In genomic region chr1:86434439-86435201, GRCm38 (mm10) we compare ENCODE assay signal across 7 mouse cellular contexts. TPM values are rescaled to one million over a fixed set of nuclear protein-coding genes. Genes with fewer than 3 reads are reported as not detected.
DNase-seq lines count a peak whose midpoint lies in the region; ATAC-seq lines count a peak whose summit lies in the region.

No protein-coding gene starts in this region.

- H3K36me3 ChIP-seq in embryonic facial prominence, embryonic 10.5 days (replicated peaks), result no peaks in the 10 kb centered on the region
- no peaks in the 10 kb centered on the region for H3K36me3 ChIP-seq in limb, embryonic 11.5 days (ENCODE audit: control insufficient read depth, insufficient read depth, low read length)
- no peaks in the 10 kb centered on the region for H3K36me3 ChIP-seq in midbrain, embryonic 14.5 days (ENCODE audit: control insufficient read depth, insufficient read depth, low read length)

- H3K27ac ChIP-seq in embryonic facial prominence, embryonic 10.5 days (replicated peaks), result peak overlapping the region; percentile 99
- peak overlapping the region; percentile 94 for H3K27ac ChIP-seq in limb, embryonic 11.5 days (replicated peaks; ENCODE audit: low read depth, low read length)
- peak overlapping the region; percentile 98 for H3K27ac ChIP-seq in midbrain, embryonic 14.5 days (replicated peaks; ENCODE audit: low read depth, low read length)

- H3K4me1 ChIP-seq in embryonic facial prominence, embryonic 10.5 days, result peaks cover 52% of the 10 kb centered on the region
- H3K4me1 ChIP-seq in limb, embryonic 11.5 days (ENCODE audit: control insufficient read depth, insufficient read depth, low read length), result peaks cover 10% of the 10 kb centered on the region
- peaks cover 26% of the 10 kb centered on the region for H3K4me1 ChIP-seq in midbrain, embryonic 14.5 days (ENCODE audit: control insufficient read depth, insufficient read depth, low read length)

- 4% methylated on average over 46 of the region's 46 CpGs for WGBS in embryonic facial prominence, embryonic 10.5 days
- 5% methylated on average over 41 of the region's 46 CpGs for WGBS in limb, embryonic 11.5 days
- 2% methylated on average over 46 of the region's 46 CpGs for WGBS in midbrain, embryonic 14.5 days

- H3K9me3 ChIP-seq in embryonic facial prominence, embryonic 10.5 days, result no peaks in the 10 kb centered on the region
- no peaks in the 10 kb centered on the region for H3K9me3 ChIP-seq in limb, embryonic 11.5 days (ENCODE audit: control insufficient read depth, low read length)
- no peaks in the 10 kb centered on the region for H3K9me3 ChIP-seq in midbrain, embryonic 14.5 days (ENCODE audit: control insufficient read depth, low read length)

- H3K27me3 ChIP-seq in embryonic facial prominence, embryonic 10.5 days (replicated peaks; ENCODE audit: low read depth, poor library complexity, severe bottlenecking), result peaks cover 11% of the 10 kb centered on the region; the same call in 1 of the 2 replicates
- no peaks in the 10 kb centered on the region for H3K27me3 ChIP-seq in limb, embryonic 11.5 days (ENCODE audit: control insufficient read depth, insufficient read depth, low read length)
- H3K27me3 ChIP-seq in midbrain, embryonic 14.5 days (ENCODE audit: control insufficient read depth, insufficient read depth, low read length), result no peaks in the 10 kb centered on the region

- peak; percentile 91 for ATAC-seq in limb, embryonic 11.5 days (ENCODE audit: insufficient number of reproducible peaks, low FRiP score, low TSS enrichment, low read depth)
- ATAC-seq in midbrain, embryonic 14.5 days (ENCODE audit: low FRiP score, low TSS enrichment), result peak; percentile 91

- peak overlapping the region; percentile 71 for H3K4me3 ChIP-seq in embryonic facial prominence, embryonic 10.5 days
- peak overlapping the region; percentile 38 for H3K4me3 ChIP-seq in limb, embryonic 11.5 days (ENCODE audit: low read depth, low read length)
- peak overlapping the region; percentile 43 for H3K4me3 ChIP-seq in midbrain, embryonic 14.5 days (replicated peaks; ENCODE audit: low read depth, low read length)

- DNase-seq in adrenal gland, postnatal 10 days, result peak; percentile 99
- peak; percentile 100 for DNase-seq in embryonic facial prominence, embryonic 10.5 days (ENCODE audit: low spot score)
- DNase-seq in heart, adult 11 months, result peak; percentile 100
- DNase-seq in kidney, adult 18-20 months, result peak; percentile 99
- peak; percentile 100 for DNase-seq in limb, embryonic 11.5 days (ENCODE audit: low spot score)
- peak; percentile 99 for DNase-seq in midbrain, embryonic 14.5 days
- DNase-seq in spleen, adult 18-20 months, result peak; percentile 99

- H3K4me2 ChIP-seq in limb, embryonic 11.5 days (ENCODE audit: low read depth, severe bottlenecking), result peak overlapping the region; percentile 84
- H3K4me2 ChIP-seq in midbrain, embryonic 14.5 days (ENCODE audit: low read length), result peak overlapping the region; percentile 77

- peak overlapping the region; percentile 90 for H3K9ac ChIP-seq in limb, embryonic 11.5 days (ENCODE audit: low read length)
- peak overlapping the region; percentile 73 for H3K9ac ChIP-seq in midbrain, embryonic 14.5 days (replicated peaks; ENCODE audit: low read length)

RNA-seq across cellular contexts. Expression of gene Tex44, which starts 8.5 kb away (rescaled TPM):
- total RNA-seq in adrenal gland, postnatal 10 days (2021), result not detected
- polyA plus RNA-seq in embryonic facial prominence, embryonic 10.5 days (2016; fragmentation: Nextera tagmentation; extraction: Ambion mirVana), result not detected in 2 replicates
- not detected in 2 replicates for polyA plus RNA-seq in limb, embryonic 11.5 days (2014; fragmentation: Nextera tagmentation; extraction: Ambion mirVana)
- not detected in 2 replicates for polyA plus RNA-seq in midbrain, embryonic 14.5 days (2014; fragmentation: Nextera tagmentation; extraction: Ambion mirVana)

RNA-seq across cellular contexts. Expression of gene Nmur1, which starts 8.6 kb away (rescaled TPM):
- total RNA-seq in adrenal gland, postnatal 10 days (2021), result not detected
- polyA plus RNA-seq in embryonic facial prominence, embryonic 10.5 days (2016; fragmentation: Nextera tagmentation; extraction: Ambion mirVana), result 0.24 TPM in 1 of 2 replicates, not detected in the other
- 0.12 and 0.40 TPM in 2 replicates for polyA plus RNA-seq in limb, embryonic 11.5 days (2014; fragmentation: Nextera tagmentation; extraction: Ambion mirVana)
- polyA plus RNA-seq in midbrain, embryonic 14.5 days (2014; fragmentation: Nextera tagmentation; extraction: Ambion mirVana), result not detected in 2 replicates

Comparison
In these comparisons a context has a peak if more than half of its experiments do, and no peak if none do; other contexts are left out.
1. Peak in every context shown above with its lines: DNase-seq, ATAC-seq, H3K4me3 ChIP-seq and H3K27ac ChIP-seq.